Mouse (Mus musculus) thymus, postnatal 0 days (tissue): Measurements from ENCODE around the gene Mcub. TPM values are rescaled to one million over a fixed set of nuclear protein-coding genes. Genes with fewer than 3 reads are reported as not detected.

ENCODE experiments used
- DNase-seq: peaks from one replicate; pipeline ENCODE4 v3.0.0-alpha.2; 2015; ENCODE audit warnings: low spot score
- polyA plus RNA-seq: library from polyadenylated mRNA; unstranded; fragments of >200 nt; fragmentation: Nextera tagmentation; extraction: Ambion mirVana; gene quantifications from 2 replicates; pipeline ENCODE4 v1.2.1, GENCODE M21; 2015

Gene Mcub
- polyA plus RNA-seq, result 28.3 and 29.9 TPM in 2 replicates

DNA sequence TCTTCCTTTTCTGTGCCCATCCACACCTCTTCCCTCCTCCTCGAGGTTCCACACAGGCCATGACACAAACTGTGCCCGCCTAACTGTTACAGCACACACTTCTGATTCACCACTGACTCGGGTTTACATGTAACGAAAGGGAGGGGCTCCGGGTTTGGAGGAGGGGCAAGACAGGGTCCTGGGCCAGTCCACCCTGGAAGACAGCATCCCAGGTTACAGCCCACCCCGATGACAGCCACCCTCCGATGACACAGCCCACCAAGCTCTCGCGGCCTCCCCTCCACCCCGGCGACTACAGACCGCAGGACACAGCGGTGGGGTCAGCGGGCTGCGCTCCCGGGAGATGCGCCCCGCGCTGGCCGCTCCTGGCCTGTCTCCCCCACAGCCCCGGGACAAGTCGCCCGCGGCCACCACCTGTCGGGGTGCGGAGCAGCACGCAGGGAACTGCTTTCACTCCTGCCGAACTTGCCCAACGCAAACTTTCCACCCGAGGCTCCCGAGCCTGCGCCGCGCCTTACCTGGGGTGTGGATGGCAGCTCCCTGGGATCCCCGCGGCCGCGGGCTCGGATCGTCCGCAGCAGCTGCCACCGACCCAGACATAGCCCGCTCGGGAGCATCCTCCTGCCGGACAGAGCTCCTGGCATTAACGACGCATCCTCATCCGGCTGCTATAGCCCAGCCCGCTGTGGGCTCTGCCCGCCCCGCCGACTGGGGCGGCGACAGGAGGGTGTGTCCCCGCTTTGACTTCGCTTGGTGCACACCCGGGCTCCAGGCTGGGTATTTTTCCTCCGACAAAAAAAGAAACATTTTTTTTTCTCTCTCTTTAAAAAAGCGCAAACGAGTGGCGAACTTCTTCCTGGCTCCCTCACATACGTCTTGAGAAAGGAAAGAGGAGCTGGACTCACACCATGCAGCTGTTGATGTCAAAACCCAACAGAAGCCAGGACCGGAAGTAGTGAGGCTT, at the start of gene Mcub:
Mcub (minus strand) TSS at position 775 of the 964 bp plus-strand sequence.
- peak; percentile 76 for DNase-seq

DNA sequence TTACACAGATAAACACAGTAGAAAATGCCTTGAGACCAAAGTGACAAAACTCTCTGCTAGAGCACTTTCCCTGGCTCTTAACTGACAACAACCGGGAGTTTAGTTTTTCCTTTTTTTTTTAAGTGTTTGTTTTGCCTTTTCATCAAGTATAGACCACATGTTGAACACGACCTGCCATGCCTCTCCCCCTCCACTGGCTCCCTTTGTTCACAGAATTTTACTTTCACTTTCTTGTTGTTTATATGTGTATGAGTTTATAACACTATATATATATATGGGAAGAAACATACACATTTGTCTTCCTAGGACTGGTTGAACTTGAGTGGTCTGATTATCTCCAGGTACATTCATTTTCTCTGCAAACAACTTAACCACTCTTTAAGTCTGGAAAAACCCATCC, 42.9 kb upstream of the Mcub start:
- DNase-seq, result no peak

DNA sequence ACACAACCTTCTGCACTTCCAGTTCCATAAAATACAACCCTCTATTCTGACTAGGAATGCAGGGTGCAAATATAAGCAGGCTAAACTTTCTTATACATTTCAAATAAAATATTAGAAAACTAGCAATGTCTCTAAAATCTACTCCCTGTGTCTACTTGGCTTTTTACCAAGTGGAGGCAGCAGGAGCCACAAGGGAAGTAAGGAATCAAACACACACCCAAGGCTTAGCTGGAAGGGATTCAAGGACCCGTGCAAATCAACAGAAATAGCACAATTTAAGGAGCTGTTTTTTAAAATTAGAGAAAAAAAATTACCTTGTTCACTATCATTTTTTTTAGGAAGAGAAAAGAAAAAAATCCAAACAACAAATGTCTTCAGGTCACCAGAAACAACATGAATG, 41.2 kb upstream of the Mcub start:
- no peak for DNase-seq

- DNase-seq, result no peak
Measured at GRCm38 (mm10) chr3:130006141-130006540, 36.1 kb upstream of the Mcub start.

- no peak for DNase-seq
Measured at GRCm38 (mm10) chr3:130000926-130001325, 30.9 kb upstream of the Mcub start.

- no peak for DNase-seq
Measured at GRCm38 (mm10) chr3:129998526-129998925, 28.5 kb upstream of the Mcub start.

- DNase-seq, result no peak
Measured at GRCm38 (mm10) chr3:129998001-129998400, 28.0 kb upstream of the Mcub start.

GRCm38 (mm10) chr3:129997324-129997723, 27.3 kb upstream of the Mcub start:
- no peak for DNase-seq

DNA sequence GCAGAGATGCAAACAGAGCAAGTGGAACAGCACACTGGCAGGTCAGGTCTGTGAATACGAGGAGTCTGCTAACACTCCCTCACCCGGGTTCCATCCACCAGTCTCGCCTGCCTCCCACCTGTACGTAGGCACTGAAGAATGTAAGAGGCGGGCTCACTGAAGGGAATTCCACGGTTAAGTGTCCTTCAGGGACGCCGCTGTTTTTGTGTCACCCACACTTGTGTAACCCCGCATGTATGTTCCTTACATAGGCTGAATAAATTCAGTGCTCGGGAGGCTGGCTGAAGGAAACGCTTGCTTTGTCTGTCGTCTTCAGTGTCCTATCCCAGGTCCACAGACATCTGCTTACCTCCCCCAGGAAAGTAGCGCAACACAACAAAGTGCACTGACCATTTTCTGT, 17.3 kb upstream of the Mcub start:
- no peak for DNase-seq

- DNase-seq, result no peak
Measured at GRCm38 (mm10) chr3:129985335-129985734, 15.3 kb upstream of the Mcub start.

DNA sequence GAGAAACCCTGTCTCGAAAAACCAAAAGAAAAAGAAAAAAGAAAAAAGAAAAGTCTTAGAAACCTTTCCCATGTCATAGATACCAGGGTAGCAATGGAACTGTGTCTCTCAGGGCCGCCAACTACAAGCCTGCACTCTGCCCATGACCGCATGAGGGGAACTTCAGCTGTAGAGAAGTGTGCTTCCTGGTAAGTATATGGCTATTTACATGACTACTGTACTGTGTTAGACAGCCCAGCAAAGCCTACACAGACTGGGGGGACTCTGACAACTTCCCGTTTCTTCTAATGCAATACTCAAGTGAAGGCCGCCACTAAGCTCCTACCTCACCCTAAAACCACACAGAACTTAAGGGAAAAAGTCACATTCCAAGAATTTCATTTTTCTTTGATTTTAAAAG, 14.8 kb upstream of the Mcub start:
- DNase-seq, result no peak

- DNase-seq, result no peak
Measured at GRCm38 (mm10) chr3:129982271-129982670, 12.3 kb upstream of the Mcub start.

DNA sequence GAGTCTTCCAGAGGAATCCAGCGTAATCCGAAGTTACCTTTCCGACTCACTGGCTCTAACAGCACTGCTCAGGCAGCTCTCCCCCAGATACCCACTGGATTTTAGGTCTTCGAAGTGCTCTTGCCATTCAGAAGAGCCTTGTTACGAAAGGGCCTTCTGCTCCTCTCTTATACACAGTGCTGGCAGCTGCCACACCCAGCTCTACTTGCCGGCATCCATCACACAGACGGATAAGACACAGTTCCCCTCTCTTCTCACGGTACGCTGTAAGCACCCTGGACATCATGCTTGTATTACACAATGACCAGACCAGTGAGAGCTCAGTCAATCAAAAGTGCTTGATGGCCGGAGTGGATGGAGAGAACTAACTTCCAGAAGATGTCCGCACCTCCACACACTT, 11.8 kb upstream of the Mcub start:
- DNase-seq, result no peak

- no peak for DNase-seq
Measured at GRCm38 (mm10) chr3:129979510-129979909, 9.5 kb upstream of the Mcub start.

GRCm38 (mm10) chr3:129978716-129979115, 8.7 kb upstream of the Mcub start:
- no peak for DNase-seq

GRCm38 (mm10) chr3:129976317-129976716, 6.3 kb upstream of the Mcub start:
- DNase-seq, result no peak

DNA sequence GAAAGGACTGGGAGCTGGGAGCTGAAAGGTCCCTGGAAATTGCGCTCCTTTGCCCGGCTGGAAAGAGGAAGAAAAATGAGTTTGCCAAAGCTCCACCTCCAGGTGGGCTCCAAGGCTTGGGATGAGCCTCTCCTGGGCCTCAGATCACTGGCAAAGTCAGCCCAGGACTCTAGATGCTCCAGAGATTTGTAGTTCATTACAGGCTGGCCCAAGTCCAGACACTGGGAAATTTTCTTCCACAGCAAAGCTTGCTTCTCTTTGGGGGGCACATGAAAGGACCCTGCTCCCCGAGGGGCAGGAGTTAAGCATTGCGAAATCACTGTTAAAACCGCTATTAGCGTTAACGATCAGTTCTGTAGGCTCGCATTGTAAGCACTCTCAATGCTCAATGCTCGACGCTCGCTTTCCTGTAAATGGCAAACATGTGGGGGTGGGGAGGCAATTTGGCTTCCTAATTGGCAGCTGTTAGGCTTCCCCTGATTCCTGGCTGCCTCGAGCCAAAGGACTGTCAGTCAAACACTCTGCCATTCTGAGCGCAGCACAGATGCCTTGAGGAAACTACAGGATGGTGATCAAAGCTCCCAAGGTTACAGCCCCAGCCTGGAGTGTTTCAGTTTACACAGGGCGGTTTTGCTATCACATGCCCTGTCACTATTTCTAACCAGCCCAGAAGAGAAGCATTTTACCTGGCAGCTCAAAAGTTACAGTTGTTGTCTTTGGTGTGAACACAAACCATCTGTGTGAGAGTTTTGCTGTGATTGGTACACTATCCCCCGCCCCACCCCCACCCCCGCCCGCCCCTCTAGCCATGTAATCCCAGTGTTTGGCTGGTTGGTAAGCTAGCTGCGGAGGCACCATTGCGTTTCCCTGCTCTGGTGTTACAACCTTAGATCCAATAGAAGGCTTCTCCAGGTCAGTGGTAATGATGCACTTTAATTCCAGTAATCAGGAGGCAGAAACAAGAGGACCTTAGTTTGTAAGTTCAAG, 816 bp upstream of the Mcub start:
- DNase-seq, result peak; percentile 20

DNA sequence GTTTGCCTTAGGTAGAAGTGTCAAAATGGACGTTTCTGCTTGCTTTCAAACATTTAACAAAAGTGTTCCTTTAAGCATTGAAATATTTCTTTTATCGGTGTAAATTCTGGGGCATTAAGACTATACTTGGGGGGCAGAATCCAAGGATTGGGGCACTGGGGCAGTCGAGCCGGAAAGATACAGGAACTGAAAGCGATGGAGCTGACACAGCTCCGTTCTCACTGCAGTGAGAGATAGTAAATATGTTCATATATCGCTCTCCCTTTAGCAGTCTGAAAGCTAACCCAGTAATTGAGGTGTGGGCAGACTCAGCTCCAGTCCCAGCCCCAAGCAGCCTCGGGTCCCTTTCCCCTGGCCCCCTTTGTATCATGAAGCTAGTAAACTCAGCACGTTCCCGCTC, 975 bp downstream of the Mcub start:
- no peak for DNase-seq

GRCm38 (mm10) chr3:129967874-129968273, 2.1 kb downstream of the Mcub start:
- no peak for DNase-seq

DNA sequence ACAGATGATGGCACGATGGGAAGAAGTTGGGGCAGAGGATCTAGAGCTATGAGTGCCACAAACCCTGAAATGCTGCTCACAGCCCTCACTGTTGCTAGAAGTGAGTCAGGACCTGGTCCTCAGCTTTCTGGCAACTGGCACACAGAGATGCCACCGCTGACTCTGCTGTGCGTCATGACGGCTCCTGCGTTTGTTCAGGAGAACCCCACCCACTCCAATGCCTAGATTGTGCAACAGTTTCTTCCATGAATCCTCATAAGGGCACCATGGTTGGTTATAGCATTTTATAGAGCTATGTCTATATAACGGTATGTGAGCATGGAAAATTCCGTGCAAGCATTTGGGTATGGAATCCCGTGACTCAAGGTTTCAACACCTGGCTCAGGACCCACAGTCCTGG, 5.3 kb downstream of the Mcub start:
- no peak for DNase-seq

- DNase-seq, result no peak
Measured at GRCm38 (mm10) chr3:129962533-129962932, 7.5 kb downstream of the Mcub start.

DNA sequence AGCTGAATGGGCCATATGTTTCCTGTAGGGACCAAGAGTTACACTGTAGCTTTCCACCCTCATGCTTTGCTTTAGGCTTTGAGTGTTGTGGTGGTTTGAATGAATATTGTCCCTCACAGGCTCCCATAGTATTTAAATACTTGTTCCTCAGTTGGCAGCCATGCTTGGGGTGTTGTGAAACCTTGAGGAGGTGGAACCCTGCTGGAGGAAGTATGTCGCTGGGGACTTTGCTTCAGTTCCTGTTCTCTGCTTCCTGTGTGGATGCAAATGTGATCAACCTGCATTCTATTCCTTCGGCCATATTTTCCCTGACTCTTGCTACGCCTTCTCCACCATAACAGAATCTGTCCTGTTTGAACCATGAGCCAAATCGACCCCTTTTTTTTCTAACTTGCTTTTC, 16.7 kb downstream of the Mcub start:
- DNase-seq, result no peak
